Mouse (Mus musculus): ENCODE measurements at regions not wholly inside any gene's neighbourhood (a gene's known extent, or its start where the extent isn't known, plus 50 kb on each side); places are given as distances from the start of the nearest gene placed in this dataset.
A peak's percentile ranks its signal among the peaks of the same experiment; 100 is the strongest.

DNA sequence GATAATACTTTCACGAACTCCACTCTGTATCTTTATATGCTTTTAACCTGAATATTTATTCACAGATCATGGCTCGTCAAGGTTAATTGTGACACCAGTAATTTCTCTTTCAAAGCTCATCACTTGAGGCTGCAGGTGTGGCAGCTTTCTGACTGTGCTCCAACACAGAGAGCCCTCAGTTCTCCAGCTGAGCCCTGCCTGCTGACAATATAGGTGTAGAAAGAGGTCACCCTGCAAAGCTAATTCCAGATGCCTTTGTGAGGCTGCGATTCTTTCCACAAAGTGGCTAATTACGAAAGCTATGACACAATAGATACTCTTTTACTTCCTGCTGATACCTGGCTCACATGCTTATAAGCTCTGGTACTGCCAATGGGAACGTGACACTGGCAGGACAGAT lies 64.0 kb downstream of the Slitrk5 start:
- no peaks in the 10 kb centered on the region for H3K36me3 ChIP-seq (ENCODE audit: insufficient read depth, low read length)
- TF ChIP-seq CTCF (IDR thresholded peaks at IDR 0.05; ENCODE audit: low read depth) = no peak
- no peak for DNase-seq (ENCODE audit: low spot score)
- no peak overlapping the region for H3K9ac ChIP-seq (ENCODE audit: low read depth, low read length)
- no peaks in the 10 kb centered on the region for H3K27me3 ChIP-seq (ENCODE audit: insufficient read depth, low read length)
- no peak overlapping the region for H3K4me3 ChIP-seq (replicated peaks; ENCODE audit: low read depth, low read length)
- no peak overlapping the region for H3K4me2 ChIP-seq (ENCODE audit: low read length)
- no peak for ATAC-seq (replicated peaks; ENCODE audit: low FRiP score, low read depth)
- H3K9me3 ChIP-seq (replicated peaks; ENCODE audit: low read length) = no peaks in the 10 kb centered on the region
- H3K4me1 ChIP-seq (replicated peaks; ENCODE audit: insufficient read depth, low read length) = no peaks in the 10 kb centered on the region
- 66% methylated on average over 5 of the region's 5 CpGs for WGBS
- H3K27ac ChIP-seq = no peak overlapping the region

DNA sequence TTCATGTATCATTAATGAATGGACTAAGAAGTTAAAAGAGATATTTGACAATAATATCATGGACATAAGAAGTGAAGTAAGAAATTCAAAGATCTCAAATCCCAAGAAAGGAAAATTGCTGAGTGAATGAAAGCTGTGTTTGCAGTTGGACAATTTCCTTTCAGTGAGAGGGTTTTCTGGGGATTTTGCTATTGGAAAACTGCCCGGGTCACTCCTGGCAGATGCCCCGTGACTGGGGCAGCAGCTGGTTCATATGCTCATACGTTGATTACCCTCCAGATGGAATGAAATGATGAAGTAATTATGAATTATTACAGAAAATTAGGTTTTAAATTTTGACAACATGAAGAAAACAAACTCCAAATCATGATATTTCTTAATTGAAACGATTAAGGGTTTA lies 88.7 kb downstream of the Slitrk5 start:
- Histone ChIP-seq H3K4me2 (ENCODE audit: low read length) (no peak overlapping the region), H3K27ac (no peak overlapping the region), H3K4me1 (replicated peaks; ENCODE audit: insufficient read depth, low read length) (no peaks in the 10 kb centered on the region), H3K9ac (ENCODE audit: low read depth, low read length) (no peak overlapping the region), H3K36me3 (ENCODE audit: insufficient read depth, low read length) (no peaks in the 10 kb centered on the region), H3K27me3 (ENCODE audit: insufficient read depth, low read length) (no peaks in the 10 kb centered on the region), H3K4me3 (replicated peaks; ENCODE audit: low read depth, low read length) (no peak overlapping the region), H3K9me3 (replicated peaks; ENCODE audit: low read length) (no peaks in the 10 kb centered on the region)
- ATAC-seq (replicated peaks; ENCODE audit: low FRiP score, low read depth) (no peak), DNase-seq (ENCODE audit: low spot score) (no peak)
- 80% methylated on average over 4 of the region's 4 CpGs for WGBS
- no peak for TF ChIP-seq CTCF (IDR thresholded peaks at IDR 0.05; ENCODE audit: low read depth)

DNA sequence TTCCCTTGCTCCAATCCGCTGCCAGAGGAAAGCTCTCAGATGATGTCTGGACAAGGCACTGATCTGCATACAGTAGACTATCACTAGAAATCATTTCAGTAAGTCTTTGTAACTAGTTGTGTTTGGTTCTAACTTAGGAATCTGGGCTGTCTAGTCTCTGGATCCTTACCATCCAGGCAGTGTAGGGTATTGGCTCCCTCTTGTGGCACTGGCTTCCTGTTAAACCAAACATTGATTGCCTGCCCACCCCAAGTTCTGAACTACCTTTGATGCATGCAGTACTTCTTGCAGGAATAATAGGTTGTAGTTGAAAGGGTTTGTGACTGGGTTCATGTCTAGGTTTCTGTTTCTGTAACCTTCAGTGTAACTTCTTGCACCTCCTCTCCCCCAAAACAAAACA lies 103.3 kb downstream of the Slitrk5 start:
- Histone ChIP-seq H3K4me3 (replicated peaks; ENCODE audit: low read depth, low read length) (no peak overlapping the region), H3K36me3 (ENCODE audit: insufficient read depth, low read length) (no peaks in the 10 kb centered on the region), H3K4me2 (ENCODE audit: low read length) (no peak overlapping the region), H3K9ac (ENCODE audit: low read depth, low read length) (no peak overlapping the region), H3K27me3 (ENCODE audit: insufficient read depth, low read length) (no peaks in the 10 kb centered on the region), H3K27ac (no peak overlapping the region), H3K4me1 (replicated peaks; ENCODE audit: insufficient read depth, low read length) (no peaks in the 10 kb centered on the region), H3K9me3 (replicated peaks; ENCODE audit: low read length) (no peaks in the 10 kb centered on the region)
- ATAC-seq (replicated peaks; ENCODE audit: low FRiP score, low read depth) (no peak), DNase-seq (ENCODE audit: low spot score) (no peak)
- 67% methylated on average over 1 of the region's 1 CpGs for WGBS
- TF ChIP-seq CTCF (IDR thresholded peaks at IDR 0.05; ENCODE audit: low read depth) = peak; percentile 50; the same call in 1 of the 2 replicates

DNA sequence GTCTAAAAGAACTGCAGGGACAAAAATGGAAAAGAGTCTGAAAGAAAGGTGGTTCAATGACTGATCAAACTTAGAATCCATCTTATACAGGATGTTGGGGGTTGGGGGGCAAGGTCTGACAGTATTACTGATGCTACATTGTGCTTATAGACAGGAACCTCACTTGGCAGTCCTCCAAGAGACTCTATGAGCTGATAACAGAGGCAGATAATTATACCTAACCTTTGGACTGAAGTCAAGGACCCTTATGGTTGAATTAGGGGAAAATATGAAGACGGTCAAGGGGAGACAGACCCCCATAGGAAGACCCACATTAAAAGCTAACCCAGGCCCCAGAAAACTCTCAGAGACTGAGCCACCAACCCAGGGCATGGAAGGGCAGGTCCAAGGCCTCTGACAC lies 133.1 kb downstream of the Slitrk5 start:
- Histone ChIP-seq H3K4me1 (replicated peaks; ENCODE audit: insufficient read depth, low read length) (no peaks in the 10 kb centered on the region), H3K27me3 (ENCODE audit: insufficient read depth, low read length) (no peaks in the 10 kb centered on the region), H3K4me2 (ENCODE audit: low read length) (no peak overlapping the region), H3K9me3 (replicated peaks; ENCODE audit: low read length) (no peaks in the 10 kb centered on the region), H3K27ac (no peak overlapping the region), H3K4me3 (replicated peaks; ENCODE audit: low read depth, low read length) (no peak overlapping the region), H3K36me3 (ENCODE audit: insufficient read depth, low read length) (no peaks in the 10 kb centered on the region), H3K9ac (ENCODE audit: low read depth, low read length) (no peak overlapping the region)
- TF ChIP-seq CTCF (IDR thresholded peaks at IDR 0.05; ENCODE audit: low read depth) = no peak
- ATAC-seq (replicated peaks; ENCODE audit: low FRiP score, low read depth) (no peak), DNase-seq (ENCODE audit: low spot score) (no peak)
- 75% methylated on average over 1 of the region's 1 CpGs for WGBS

DNA sequence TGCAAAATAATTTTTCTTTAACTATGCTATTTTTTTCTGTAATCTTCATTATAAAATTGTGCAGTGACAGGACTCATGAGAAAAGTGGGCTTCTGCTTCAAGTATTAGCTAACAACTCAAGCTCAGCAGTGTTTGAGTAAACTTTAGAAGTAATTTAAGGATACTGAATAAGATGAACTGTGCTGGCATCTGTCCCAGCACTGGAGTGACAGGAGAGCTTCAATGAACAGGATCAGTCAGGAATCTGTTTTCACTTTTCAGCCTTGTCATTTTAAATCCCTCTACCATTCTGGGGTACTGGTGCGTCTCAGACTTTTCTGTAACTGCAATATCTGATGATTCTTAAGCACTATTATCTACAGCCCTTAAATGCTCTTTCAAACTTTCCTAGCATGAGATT lies 135.0 kb downstream of the Slitrk5 start:
- 71% methylated on average over 1 of the region's 1 CpGs for WGBS
- H3K27me3 ChIP-seq (ENCODE audit: insufficient read depth, low read length) = no peaks in the 10 kb centered on the region
- no peaks in the 10 kb centered on the region for H3K9me3 ChIP-seq (replicated peaks; ENCODE audit: low read length)
- no peak overlapping the region for H3K27ac ChIP-seq
- H3K4me2 ChIP-seq (ENCODE audit: low read length) = no peak overlapping the region
- ATAC-seq (replicated peaks; ENCODE audit: low FRiP score, low read depth) = no peak
- no peak overlapping the region for H3K9ac ChIP-seq (ENCODE audit: low read depth, low read length)
- TF ChIP-seq CTCF (IDR thresholded peaks at IDR 0.05; ENCODE audit: low read depth) = no peak
- H3K4me3 ChIP-seq (replicated peaks; ENCODE audit: low read depth, low read length) = no peak overlapping the region
- H3K36me3 ChIP-seq (ENCODE audit: insufficient read depth, low read length) = no peaks in the 10 kb centered on the region
- H3K4me1 ChIP-seq (replicated peaks; ENCODE audit: insufficient read depth, low read length) = no peaks in the 10 kb centered on the region
- no peak for DNase-seq (ENCODE audit: low spot score)

DNA sequence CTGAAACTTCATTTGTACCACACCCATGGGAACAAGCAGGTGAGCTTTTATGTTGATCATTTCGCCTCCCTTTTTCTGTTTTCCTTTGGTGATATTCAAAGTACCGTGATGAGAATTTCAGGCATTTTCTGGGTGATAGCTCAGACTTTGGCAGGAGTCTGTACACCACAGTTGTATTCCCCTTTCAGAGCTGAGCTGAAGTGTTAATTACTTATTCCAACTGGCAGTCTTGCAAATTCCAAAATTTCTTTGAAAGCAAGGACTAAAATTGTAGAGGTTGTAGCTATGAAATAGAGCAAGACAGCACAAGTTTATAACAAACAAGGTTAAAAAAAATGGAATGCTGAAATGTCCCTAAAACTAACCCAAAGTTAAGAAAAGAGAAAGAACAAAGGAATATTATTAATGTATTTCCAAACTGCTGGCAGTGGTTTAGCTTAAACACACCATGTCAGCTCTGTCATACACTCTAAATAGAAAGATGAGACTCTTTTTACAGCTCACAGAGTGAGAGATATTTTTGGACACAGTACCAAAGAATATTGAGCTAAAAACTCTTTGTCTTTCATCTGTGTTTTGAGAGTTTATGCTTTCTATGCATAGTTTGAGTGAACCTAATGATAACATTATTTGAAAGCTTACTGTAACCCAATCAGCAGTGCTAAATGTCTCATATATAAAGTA lies 147.3 kb downstream of the Slitrk5 start:
- Histone ChIP-seq H3K9ac (ENCODE audit: low read depth, low read length) (no peak overlapping the region), H3K9me3 (replicated peaks; ENCODE audit: low read length) (no peaks in the 10 kb centered on the region), H3K4me3 (replicated peaks; ENCODE audit: low read depth, low read length) (no peak overlapping the region), H3K4me1 (replicated peaks; ENCODE audit: insufficient read depth, low read length) (no peaks in the 10 kb centered on the region), H3K4me2 (ENCODE audit: low read length) (no peak overlapping the region), H3K27me3 (ENCODE audit: insufficient read depth, low read length) (no peaks in the 10 kb centered on the region), H3K36me3 (ENCODE audit: insufficient read depth, low read length) (no peaks in the 10 kb centered on the region), H3K27ac (no peak overlapping the region)
- TF ChIP-seq CTCF (IDR thresholded peaks at IDR 0.05; ENCODE audit: low read depth) = no peak
- WGBS = 84% methylated on average over 2 of the region's 2 CpGs
- DNase-seq (ENCODE audit: low spot score) (no peak), ATAC-seq (replicated peaks; ENCODE audit: low FRiP score, low read depth) (no peak)
